Mouse (Mus musculus) liver, embryonic 14.5 days (tissue): ENCODE measurements at regions not wholly inside any gene's neighbourhood (a gene's known extent, or its start where the extent isn't known, plus 50 kb on each side); places are given as distances from the start of the nearest gene placed in this dataset.

Experiments
- ATAC-seq: fragments of 200-750 bp; cut with Nextera tagmentation; 2 replicates; pipeline ENCODE4 v1.8.0; 2017; ENCODE audit warnings: moderate number of reproducible peaks, mild to moderate bottlenecking, moderate library complexity; ENCODE audit not compliant: insufficient read depth
- DNase-seq, 3 experiments: peaks; one replicate each; pipeline ENCODE4 v3.0.0-alpha.2; 2012 to 2013; ENCODE audit warnings: low read depth in 3 of 3, low spot score in 3 of 3
- H3K27ac ChIP-seq: fragments of 300-500 bp; sonication (generic); 2 replicates; pipeline ENCODE4 v1.5.1; 2014; ENCODE audit warnings: moderate library complexity, mild to moderate bottlenecking, control low read depth, inconsistent platforms
- H3K27me3 ChIP-seq: fragments of 300-500 bp; sonication (generic); 2 replicates; pipeline ENCODE4 v1.6.1; 2014; ENCODE audit warnings: mild to moderate bottlenecking, low read length, moderate library complexity; ENCODE audit not compliant: control insufficient read depth, insufficient read depth
- H3K36me3 ChIP-seq: fragments of 300-500 bp; sonication (generic); replicated peaks from 2 replicates; pipeline ENCODE4 v1.6.1; 2014; ENCODE audit warnings: low read depth; ENCODE audit not compliant: control insufficient read depth, insufficient read depth
- H3K4me1 ChIP-seq, 2 experiments: fragments of 200-500 bp in 1 of 2; fragments of 300-500 bp in 1 of 2; sonication (generic) in 1 of 2; replicated peaks; 2 replicates each; pipeline ENCODE4 v1.6.1; 2012 to 2014; ENCODE audit warnings: antibody characterized with exemption in 1 of 2, inconsistent platforms in 1 of 2, low read length in 1 of 2; ENCODE audit not compliant: control insufficient read depth in 2 of 2, insufficient read depth in 2 of 2
- H3K4me2 ChIP-seq: fragments of 300-500 bp; sonication (generic); 2 replicates; pipeline ENCODE4 v1.6.1; 2014; ENCODE audit warnings: low read depth, mild to moderate bottlenecking, control low read depth, moderate library complexity
- H3K4me3 ChIP-seq, 2 experiments: fragments of 200-500 bp in 1 of 2; fragments of 300-500 bp in 1 of 2; sonication (generic) in 1 of 2; 2 replicates each; pipeline ENCODE4 v1.5.1; 2012 to 2014; ENCODE audit warnings: low read depth in 2 of 2, low read length in 2 of 2, mild to moderate bottlenecking in 2 of 2, control low read depth in 1 of 2, inconsistent platforms in 1 of 2, moderate library complexity in 1 of 2; ENCODE audit not compliant: insufficient read depth in 1 of 2
- H3K9ac ChIP-seq: fragments of 300-500 bp; sonication (generic); replicated peaks from 2 replicates; pipeline ENCODE4 v1.6.1; 2014; ENCODE audit warnings: mild to moderate bottlenecking, control low read depth, moderate library complexity
- H3K9me3 ChIP-seq: fragments of 300-500 bp; sonication (generic); 2 replicates; pipeline ENCODE4 v1.6.1; 2016; ENCODE audit warnings: low read length, mixed read lengths; ENCODE audit not compliant: control insufficient read depth
- CTCF ChIP-seq: IDR thresholded peaks from 2 replicates; pipeline ENCODE4 v1.5.1; 2016; ENCODE audit warnings: antibody characterized with exemption, low read depth, control low read depth
- EP300 ChIP-seq: IDR thresholded peaks from 2 replicates; pipeline ENCODE4 v1.6.1; 2016; ENCODE audit warnings: antibody characterized with exemption, low read depth
- WGBS: fragments of 180-500 bp; shearing (Covaris S2); extraction: QIAGEN DNeasy Blood & Tissue Kit; methylation state at CpG from one replicate; pipeline ENCODE4 v1.1.7; 2014; ENCODE audit not compliant: insufficient replicate concordance; 5-methylcytosine and 5-hydroxymethylcytosine counted together

- ATAC-seq (no peak), DNase-seq (no peak)
- H3K27me3 ChIP-seq, result no peaks in the 10 kb centered on the region
- no peaks in the 10 kb centered on the region for H3K4me1 ChIP-seq
- no peaks in the 10 kb centered on the region for H3K9me3 ChIP-seq
- H3K4me2 ChIP-seq, result no peak overlapping the region
- WGBS, result 70% methylated on average over 5 of the region's 5 CpGs
- H3K9ac ChIP-seq, result no peak overlapping the region
- no peak overlapping the region for H3K4me3 ChIP-seq
- no peak for TF ChIP-seq CTCF
- no peaks in the 10 kb centered on the region for H3K36me3 ChIP-seq
- H3K27ac ChIP-seq, result no peak overlapping the region
These were observed 313.6 kb upstream of the Adgrl4 start for GRCm38 (mm10) chr3:151124131-151124530.

DNA sequence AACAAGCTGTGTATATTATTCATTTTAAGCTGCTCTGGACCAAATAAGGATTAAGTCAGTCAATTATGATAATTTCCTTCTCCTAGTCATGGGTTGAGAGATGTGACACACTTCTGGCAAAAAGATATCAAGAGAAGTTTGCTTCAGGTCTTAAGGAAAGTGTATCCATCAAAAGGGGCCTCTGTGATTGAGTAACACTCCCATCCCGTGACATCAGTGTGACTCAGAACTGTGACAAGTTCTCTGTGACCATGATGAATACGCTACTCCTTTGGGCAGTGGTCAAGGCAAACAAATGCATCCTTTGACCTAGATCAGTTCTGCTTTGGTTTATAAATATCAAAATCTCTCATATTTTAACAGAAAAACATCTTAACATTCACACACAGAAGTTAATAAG, 290.8 kb upstream of the Adgrl4 start:
- Histone ChIP-seq H3K4me3 (no peak overlapping the region), H3K27me3 (no peaks in the 10 kb centered on the region), H3K4me1 (no peaks in the 10 kb centered on the region), H3K4me2 (no peak overlapping the region), H3K9ac (no peak overlapping the region), H3K36me3 (no peaks in the 10 kb centered on the region), H3K27ac (no peak overlapping the region), H3K9me3 (no peaks in the 10 kb centered on the region)
- ATAC-seq (no peak), DNase-seq (no peak)
- WGBS, result 59% methylated on average over 2 of the region's 2 CpGs
- TF ChIP-seq EP300 (no peak), CTCF (no peak)

DNA sequence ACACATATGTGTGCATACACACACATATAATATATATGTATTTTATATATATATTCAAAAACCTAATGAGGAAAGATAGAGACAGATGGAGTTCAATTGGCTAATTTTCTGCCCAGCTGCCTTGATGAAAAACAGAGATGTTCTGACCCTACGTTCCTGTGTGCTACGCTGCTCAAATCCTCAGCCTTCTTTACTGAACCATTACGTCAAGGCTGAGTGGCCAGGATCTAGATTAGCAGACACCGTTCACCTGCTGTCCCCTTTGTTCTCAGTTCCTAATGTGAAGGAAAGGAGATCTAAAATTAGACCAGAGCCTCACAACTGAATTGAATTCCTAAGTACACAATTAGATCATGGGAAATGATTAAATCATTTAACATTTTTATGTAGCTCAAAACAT, 284.3 kb upstream of the Adgrl4 start:
- no peaks in the 10 kb centered on the region for H3K27me3 ChIP-seq

GRCm38 (mm10) chr3:151160516-151160915, 277.2 kb upstream of the Adgrl4 start:
- Histone ChIP-seq H3K4me2 (no peak overlapping the region), H3K9me3 (no peaks in the 10 kb centered on the region), H3K4me3 (no peak overlapping the region), H3K27me3 (no peaks in the 10 kb centered on the region), H3K9ac (no peak overlapping the region), H3K27ac (no peak overlapping the region), H3K36me3 (no peaks in the 10 kb centered on the region), H3K4me1 (no peaks in the 10 kb centered on the region)
- DNase-seq (no peak), ATAC-seq (no peak)
- TF ChIP-seq EP300 (no peak), CTCF (no peak)
- 68% methylated on average over 1 of the region's 1 CpGs for WGBS

More for the DNA sequence above, 284.3 kb upstream of the Adgrl4 start:
- Histone ChIP-seq H3K9me3 (no peaks in the 10 kb centered on the region), H3K9ac (no peak overlapping the region), H3K4me2 (no peak overlapping the region), H3K27ac (no peak overlapping the region), H3K4me3 (no peak overlapping the region), H3K4me1 (no peaks in the 10 kb centered on the region), H3K36me3 (no peaks in the 10 kb centered on the region)
- ATAC-seq (no peak), DNase-seq (no peak)
- no peak for TF ChIP-seq CTCF
- TF ChIP-seq EP300, result no peak
- 66% methylated on average over 4 of the region's 4 CpGs for WGBS

- Histone ChIP-seq H3K4me2 (no peak overlapping the region), H3K4me1 (no peaks in the 10 kb centered on the region), H3K4me3 (no peak overlapping the region), H3K9ac (no peak overlapping the region), H3K36me3 (no peaks in the 10 kb centered on the region), H3K9me3 (no peaks in the 10 kb centered on the region), H3K27ac (no peak overlapping the region), H3K27me3 (no peaks in the 10 kb centered on the region)
- ATAC-seq, result no peak
- 36% methylated on average over 2 of the region's 2 CpGs for WGBS
- no peak for DNase-seq
- TF ChIP-seq EP300, result no peak
- TF ChIP-seq CTCF, result no peak
These were observed 255.6 kb upstream of the Adgrl4 start for GRCm38 (mm10) chr3:151182132-151182531.
